Mouse (Mus musculus) frontal cortex, postnatal 14 days (tissue): Measurements from ENCODE around the gene 1700001F09Rik.
"Not testable (repeated sequence)": the region's sequence is repeated elsewhere in the genome, so short reads cannot be mapped to it uniquely, and the experiment has no call there.

Experiments
- DNase-seq, 2 experiments: peaks; one replicate each; pipeline ENCODE4 v3.0.0; 2022; ENCODE audit warnings: low spot score in 2 of 2

The 1700001F09Rik gene

GRCm38 (mm10) chr14:43347711-43348110 is at the start of gene 1700001F09Rik:
Gene 1700001F09Rik, minus strand, starts transcription at chr14:43347811.
- DNase-seq, result not testable (repeated sequence)

- not testable (repeated sequence) for DNase-seq
Observed at GRCm38 (mm10) chr14:43361713-43362112, 14.1 kb upstream of the 1700001F09Rik start.

- DNase-seq, result not testable (repeated sequence)
Observed at GRCm38 (mm10) chr14:43359246-43359645, 11.6 kb upstream of the 1700001F09Rik start.

GRCm38 (mm10) chr14:43357496-43357895 is 9.9 kb upstream of the 1700001F09Rik start:
- not testable (repeated sequence) for DNase-seq

- DNase-seq, result not testable (repeated sequence)
Observed at GRCm38 (mm10) chr14:43352944-43353343, 5.3 kb upstream of the 1700001F09Rik start.

GRCm38 (mm10) chr14:43337646-43338045 is 10.0 kb downstream of the 1700001F09Rik start:
- DNase-seq, result not testable (repeated sequence)

- not testable (repeated sequence) for DNase-seq
Observed at GRCm38 (mm10) chr14:43331362-43331880, 16.2 kb downstream of the 1700001F09Rik start.

- not testable (repeated sequence) for DNase-seq
Observed at GRCm38 (mm10) chr14:43328603-43329002, 19.0 kb downstream of the 1700001F09Rik start.

- not testable (repeated sequence) for DNase-seq
Observed at GRCm38 (mm10) chr14:43319516-43319915, 28.1 kb downstream of the 1700001F09Rik start.

- DNase-seq, result not testable (repeated sequence)
Observed at GRCm38 (mm10) chr14:43293503-43293902, 54.1 kb downstream of the 1700001F09Rik start, which contains the start of gene Gm8127. Gene Gm8127, minus strand, starts transcription at chr14:43293832.
